Mouse (Mus musculus) stomach, postnatal 0 days (tissue): ENCODE measurements at regions not wholly inside any gene's neighbourhood (a gene's known extent, or its start where the extent isn't known, plus 50 kb on each side); places are given as distances from the start of the nearest gene placed in this dataset.

ENCODE experiments used
- ATAC-seq: fragments of 200-750 bp; cut with Nextera tagmentation; 2 replicates; pipeline ENCODE4 v1.8.0; 2017; ENCODE audit not compliant: low FRiP score, low TSS enrichment
- DNase-seq: peaks from one replicate; pipeline ENCODE4 v3.0.0-alpha.2; 2016; ENCODE audit warnings: low spot score
- H3K27ac ChIP-seq: fragments of 300-500 bp; sonication (generic); replicated peaks from 2 replicates; pipeline ENCODE4 v1.5.1; 2014; ENCODE audit warnings: mild to moderate bottlenecking, control low read depth
- H3K27me3 ChIP-seq: fragments of 300-500 bp; sonication (generic); 2 replicates; pipeline ENCODE4 v1.6.1; 2014; ENCODE audit warnings: low read length; ENCODE audit not compliant: control insufficient read depth, insufficient read depth
- H3K36me3 ChIP-seq: fragments of 300-500 bp; sonication (generic); 2 replicates; pipeline ENCODE4 v1.6.1; 2014; ENCODE audit warnings: low read length, mixed read lengths; ENCODE audit not compliant: control insufficient read depth, insufficient read depth
- H3K4me1 ChIP-seq: fragments of 300-500 bp; sonication (generic); replicated peaks from 2 replicates; pipeline ENCODE4 v1.6.1; 2014; ENCODE audit warnings: antibody characterized with exemption; ENCODE audit not compliant: control insufficient read depth, insufficient read depth
- H3K4me2 ChIP-seq: fragments of 300-500 bp; sonication (generic); replicated peaks from 2 replicates; pipeline ENCODE4 v1.6.1; 2014; ENCODE audit warnings: low read depth, mild to moderate bottlenecking, control low read depth, moderate library complexity
- H3K4me3 ChIP-seq: fragments of 300-500 bp; sonication (generic); 2 replicates; pipeline ENCODE4 v1.5.1; 2014; ENCODE audit warnings: low read depth, low read length, control low read depth
- H3K9ac ChIP-seq: fragments of 300-500 bp; sonication (generic); 2 replicates; pipeline ENCODE4 v1.6.1; 2014; ENCODE audit warnings: mild to moderate bottlenecking, low read length, control low read depth, mixed read lengths
- H3K9me3 ChIP-seq: fragments of 300-500 bp; sonication (generic); 2 replicates; pipeline ENCODE4 v1.6.1; 2016; ENCODE audit warnings: low read length; ENCODE audit not compliant: control insufficient read depth
- CTCF ChIP-seq: IDR thresholded peaks from 2 replicates; pipeline ENCODE4 v1.5.1; 2016; ENCODE audit warnings: antibody characterized with exemption, low read depth, mild to moderate bottlenecking, moderate library complexity
- EP300 ChIP-seq: optimal IDR thresholded peaks from 2 replicates; pipeline ENCODE3; 2016; ENCODE audit warnings: antibody characterized with exemption
- WGBS: fragments of 180-500 bp; shearing (Covaris S2); extraction: QIAGEN DNeasy Blood & Tissue Kit; methylation state at CpG from one replicate; pipeline ENCODE4 v1.1.7; 2014; 5-methylcytosine and 5-hydroxymethylcytosine counted together

GRCm38 (mm10) chr16:75433227-75433626 lies 152.6 kb downstream of the Lipi start:
- 68% methylated on average over 6 of the region's 6 CpGs for WGBS
- DNase-seq (no peak), ATAC-seq (no peak)
- H3K9me3 ChIP-seq = no peaks in the 10 kb centered on the region
- no peak overlapping the region for H3K4me2 ChIP-seq
- H3K4me3 ChIP-seq = no peak overlapping the region
- H3K36me3 ChIP-seq = no peaks in the 10 kb centered on the region
- no peak overlapping the region for H3K27ac ChIP-seq
- no peaks in the 10 kb centered on the region for H3K4me1 ChIP-seq
- TF ChIP-seq EP300 (no peak), CTCF (no peak)
- no peaks in the 10 kb centered on the region for H3K27me3 ChIP-seq
- no peak overlapping the region for H3K9ac ChIP-seq

GRCm38 (mm10) chr16:75384526-75385222 lies 201.2 kb downstream of the Lipi start:
- Histone ChIP-seq H3K9me3 (no peaks in the 10 kb centered on the region), H3K4me3 (no peak overlapping the region), H3K4me1 (no peaks in the 10 kb centered on the region), H3K9ac (no peak overlapping the region), H3K4me2 (no peak overlapping the region), H3K27ac (no peak overlapping the region), H3K36me3 (no peaks in the 10 kb centered on the region), H3K27me3 (no peaks in the 10 kb centered on the region)
- 70% methylated on average over 6 of the region's 6 CpGs for WGBS
- TF ChIP-seq EP300 = no peak
- ATAC-seq = no peak
- no peak for DNase-seq

GRCm38 (mm10) chr16:75381191-75381590 lies 204.7 kb downstream of the Lipi start:
- no peak for DNase-seq
- Histone ChIP-seq H3K4me3 (no peak overlapping the region), H3K27ac (no peak overlapping the region), H3K9me3 (no peaks in the 10 kb centered on the region), H3K36me3 (no peaks in the 10 kb centered on the region), H3K4me1 (no peaks in the 10 kb centered on the region), H3K4me2 (no peak overlapping the region), H3K27me3 (no peaks in the 10 kb centered on the region), H3K9ac (no peak overlapping the region)
- 49% methylated on average over 1 of the region's 1 CpGs for WGBS
- no peak for ATAC-seq
- no peak for TF ChIP-seq CTCF
- no peak for TF ChIP-seq EP300

- no peak overlapping the region for H3K4me3 ChIP-seq
- TF ChIP-seq EP300 = no peak
- no peak for TF ChIP-seq CTCF
- WGBS = 69% methylated on average over 5 of the region's 5 CpGs
- no peaks in the 10 kb centered on the region for H3K36me3 ChIP-seq
- H3K4me2 ChIP-seq = no peak overlapping the region
- no peak for ATAC-seq
- H3K27ac ChIP-seq = no peak overlapping the region
- H3K27me3 ChIP-seq = no peaks in the 10 kb centered on the region
- no peaks in the 10 kb centered on the region for H3K4me1 ChIP-seq
- DNase-seq = no peak
- H3K9ac ChIP-seq = no peak overlapping the region
- no peaks in the 10 kb centered on the region for H3K9me3 ChIP-seq
Measured at GRCm38 (mm10) chr16:75369700-75370099, 216.2 kb downstream of the Lipi start.

GRCm38 (mm10) chr16:75366727-75367126 lies 219.1 kb downstream of the Lipi start:
- Histone ChIP-seq H3K36me3 (no peaks in the 10 kb centered on the region), H3K9ac (no peak overlapping the region), H3K4me3 (no peak overlapping the region), H3K9me3 (no peaks in the 10 kb centered on the region), H3K27me3 (no peaks in the 10 kb centered on the region), H3K27ac (no peak overlapping the region), H3K4me2 (no peak overlapping the region), H3K4me1 (no peaks in the 10 kb centered on the region)
- TF ChIP-seq CTCF (no peak), EP300 (no peak)
- ATAC-seq (no peak), DNase-seq (no peak)
- 53% methylated on average over 4 of the region's 4 CpGs for WGBS

- 48% methylated on average over 8 of the region's 8 CpGs for WGBS
- Histone ChIP-seq H3K4me2 (no peak overlapping the region), H3K9ac (no peak overlapping the region), H3K27ac (no peak overlapping the region), H3K4me1 (no peaks in the 10 kb centered on the region), H3K27me3 (no peaks in the 10 kb centered on the region), H3K36me3 (no peaks in the 10 kb centered on the region), H3K9me3 (no peaks in the 10 kb centered on the region), H3K4me3 (no peak overlapping the region)
- ATAC-seq = no peak
- no peak for TF ChIP-seq CTCF
- no peak for TF ChIP-seq EP300
- no peak for DNase-seq
Measured at GRCm38 (mm10) chr16:75365361-75365994, 220.4 kb downstream of the Lipi start.
